Mouse (Mus musculus) embryonic stem cell, embryonic (primary cell): ENCODE measurements around the gene Ccdc107.

Experiments
- CTCF ChIA-PET, 4 experiments: fragments of 300-600 bp in 2 of 4; fragments of 350-600 bp in 2 of 4; sonication (Branson Sonifier 250); formaldehyde crosslinking; loops; one replicate each; lab custom pipeline; 2022; ENCODE audit warnings: inconsistent platforms in 2 of 4; lab: Charles Lee
- POLR2A ChIA-PET, 4 experiments: fragments of 300-600 bp in 2 of 4; fragments of 350-600 bp in 2 of 4; sonication (Branson Sonifier 250); formaldehyde crosslinking; loops; one replicate each; lab custom pipeline; 2022; ENCODE audit warnings: antibody characterized with exemption in 4 of 4, inconsistent platforms in 1 of 4; lab: Charles Lee

The Ccdc107 gene

DNA sequence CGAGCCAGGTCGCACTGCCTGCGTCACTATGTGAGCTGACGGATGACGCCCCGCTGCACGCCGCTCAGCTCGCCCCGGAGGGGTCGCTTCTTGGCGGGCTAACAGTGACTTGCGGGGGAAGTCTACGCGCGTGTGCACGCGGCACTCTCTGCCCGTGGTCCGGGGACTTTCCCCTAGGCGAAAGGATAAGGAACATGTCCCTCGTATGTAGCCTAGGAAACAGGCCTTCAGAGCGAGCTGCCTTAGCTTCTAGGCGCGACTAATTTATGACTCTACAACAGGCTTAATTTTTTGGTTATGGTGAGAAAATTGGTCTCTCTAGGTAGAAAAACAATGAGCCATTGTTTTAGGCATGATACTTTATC is at the start of gene Ccdc107:
TSS of gene Ccdc107 (plus strand) at position 80 of the 365 bp plus-strand sequence.
- ChIA-PET CTCF (interaction anchor here (0.5 to 2.3 kb wide), 14 partner anchors 13 to 488 kb away, joined by 3 to 13 read pairs (median 3); partner anchors contain the start of genes Gba2 (in 1 of the 4) and Rgp1 (in 1 of the 4)), POLR2A (interaction anchor here in 3 of 4 experiments (0.5 to 2.5 kb wide), 34 partner anchors 9 to 492 kb away, joined by 3 to 12 read pairs (median 4); partner anchors contain the start of genes Creb3 (in 3 of the 3), Tln1 (in 3 of the 3), Vcp (in 2 of the 3) and Gba2 (in 1 of the 3))

DNA sequence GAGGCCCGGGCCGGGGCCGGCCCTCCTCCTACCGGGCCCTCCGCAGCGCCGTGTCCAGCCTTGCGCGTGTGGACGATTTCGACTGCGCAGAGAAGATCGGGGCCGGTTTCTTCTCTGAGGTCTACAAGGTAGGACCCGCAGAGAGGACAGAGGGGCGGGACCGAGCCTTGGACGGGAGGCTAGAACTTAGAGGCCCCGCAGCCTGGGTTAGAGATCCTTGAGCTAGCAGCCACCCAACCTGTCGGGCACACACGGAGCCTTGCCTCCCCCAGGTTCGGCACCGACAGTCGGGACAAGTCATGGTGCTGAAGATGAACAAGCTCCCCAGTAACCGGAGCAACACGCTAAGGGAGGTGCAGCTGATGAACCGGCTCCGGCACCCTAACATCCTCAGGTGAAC is 49.2 kb upstream of the Ccdc107 start:
- CTCF ChIA-PET: interaction anchor here (0.5 to 1.3 kb wide), 9 partner anchors 10 to 378 kb away, joined by 3 to 8 read pairs (median 4); no protein-coding TSS in a partner anchor
- POLR2A ChIA-PET: interaction anchor here in 3 of 4 experiments (0.6 to 1.4 kb wide), 21 partner anchors 8 to 443 kb away, joined by 3 to 9 read pairs (median 4); partner anchors contain the start of genes Ccdc107 (in 3 of the 3), Arhgef39 (in 1 of the 3), Cd72 (in 1 of the 3) and Creb3 (in 1 of the 3)

DNA sequence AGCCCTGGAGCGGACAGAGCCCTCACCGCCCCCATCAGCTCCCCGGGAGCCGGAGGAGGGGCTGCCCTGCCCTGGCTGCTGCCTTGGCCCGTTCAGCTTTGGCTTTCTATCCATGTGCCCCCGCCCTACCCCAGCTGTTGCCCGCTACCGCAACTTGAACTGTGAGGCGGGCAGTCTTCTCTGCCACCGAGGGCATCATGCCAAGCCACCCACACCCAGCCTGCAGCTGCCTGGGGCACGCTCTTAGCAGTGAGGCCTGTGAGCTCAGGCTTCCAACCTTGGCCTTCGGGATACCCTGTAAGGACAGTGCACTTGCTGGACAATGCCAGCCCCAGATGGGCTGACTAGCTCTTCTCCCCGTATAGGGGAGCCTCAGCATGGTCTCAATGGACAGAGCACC is 45.4 kb upstream of the Ccdc107 start:
- POLR2A ChIA-PET: interaction anchor here in 2 of 4 experiments (1.3 to 1.6 kb wide), 2 partner anchors 44 to 46 kb away, joined by 3 read pairs; no protein-coding TSS in a partner anchor
- CTCF ChIA-PET: interaction anchor here (0.6 to 1.6 kb wide), 7 partner anchors 10 to 81 kb away, joined by 3 to 8 read pairs (median 4); no protein-coding TSS in a partner anchor

- ChIA-PET CTCF (interaction anchor here in 3 of 4 experiments (0.5 to 1.6 kb wide), 3 partner anchors 16 to 394 kb away, joined by 3 to 8 read pairs (median 6); no protein-coding TSS in a partner anchor), POLR2A (interaction anchor here in 1 of 4 experiments (0.6 to 1.6 kb wide), 2 partner anchors 43 to 96 kb away, joined by 3 to 8 read pairs; no protein-coding TSS in a partner anchor)
Measured at GRCm38 (mm10) chr4:43448554-43448953, 44.1 kb upstream of the Ccdc107 start.

- ChIA-PET CTCF (interaction anchor here in 2 of 4 experiments (0.6 to 1.6 kb wide), 2 partner anchors 47 to 1133 kb away, joined by 3 read pairs; partner anchors contain the start of gene Arhgef39 (in 1 of the 2)), POLR2A (interaction anchor here in 2 of 4 experiments (0.6 to 1.3 kb wide), 4 partner anchors 9 to 29 kb away, joined by 3 to 4 read pairs (median 3); partner anchors contain the start of gene Tesk1 (in 1 of the 2))
Measured at GRCm38 (mm10) chr4:43452315-43452714, 40.4 kb upstream of the Ccdc107 start.

DNA sequence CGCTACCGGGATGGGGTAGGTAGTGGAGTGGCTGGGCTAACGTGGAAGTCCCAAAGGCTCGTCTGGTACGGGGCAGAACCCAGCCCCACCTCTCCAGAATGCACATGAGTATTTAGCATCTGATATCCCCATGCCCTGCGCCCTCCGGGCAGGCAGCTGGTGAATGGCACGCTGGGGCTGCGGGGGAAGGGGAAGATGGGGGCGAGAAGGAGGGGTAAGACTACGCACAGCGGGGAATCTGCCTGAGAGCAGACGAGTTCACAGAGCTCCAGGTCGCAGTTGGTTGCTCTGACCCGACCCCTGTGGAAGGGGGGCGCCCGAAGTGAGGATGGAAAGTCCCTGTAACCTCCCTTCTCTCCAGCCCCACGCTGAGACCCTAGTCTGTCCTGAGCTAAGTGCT is 39.3 kb upstream of the Ccdc107 start:
- CTCF ChIA-PET: interaction anchor here in 2 of 4 experiments (0.6 to 1.5 kb wide), 6 partner anchors 10 to 121 kb away, joined by 3 to 4 read pairs (median 3); no protein-coding TSS in a partner anchor
- POLR2A ChIA-PET: interaction anchor here in 3 of 4 experiments (0.9 to 1.4 kb wide), 4 partner anchors 8 to 16 kb away, joined by 3 read pairs; no protein-coding TSS in a partner anchor

GRCm38 (mm10) chr4:43454041-43454836 is 38.5 kb upstream of the Ccdc107 start, which contains the start of gene Cd72:
Cd72 (minus strand) TSS chr4:43454628.
- ChIA-PET CTCF (interaction anchor here in 3 of 4 experiments (0.5 to 1.5 kb wide), 11 partner anchors 22 to 1953 kb away, joined by 3 to 7 read pairs (median 3); no protein-coding TSS in a partner anchor), POLR2A (interaction anchor here in 3 of 4 experiments (0.7 to 1.5 kb wide), 8 partner anchors 9 to 45 kb away, joined by 3 read pairs; partner anchors contain the start of gene Arhgef39 (in 1 of the 3))

- CTCF ChIA-PET: interaction anchor here (0.5 to 1.1 kb wide), 9 partner anchors 10 to 1518 kb away, joined by 3 to 7 read pairs (median 4); no protein-coding TSS in a partner anchor
- POLR2A ChIA-PET: interaction anchor here in 2 of 4 experiments (0.6 to 1.5 kb wide), 4 partner anchors 11 to 224 kb away, joined by 3 read pairs; partner anchors contain the start of gene Arhgef39 (in 1 of the 2)
Measured at GRCm38 (mm10) chr4:43456470-43456869, 36.2 kb upstream of the Ccdc107 start.

- ChIA-PET POLR2A (interaction anchor here in 3 of 4 experiments (0.8 to 1.5 kb wide), 6 partner anchors 10 to 42 kb away, joined by 3 read pairs; partner anchors contain the start of genes Arhgef39 (in 1 of the 3) and Ccdc107 (in 1 of the 3)), CTCF (interaction anchor here (0.6 to 3.0 kb wide), 6 partner anchors 10 to 71 kb away, joined by 3 to 15 read pairs (median 4); no protein-coding TSS in a partner anchor)
Measured at GRCm38 (mm10) chr4:43457124-43457523, 35.6 kb upstream of the Ccdc107 start.

- ChIA-PET CTCF (interaction anchor here in 1 of 4 experiments (0.6 kb wide), 1 partner anchor 536 kb away, joined by 3 read pairs; no protein-coding TSS in a partner anchor), POLR2A (no interaction called here)
Measured at GRCm38 (mm10) chr4:43463102-43463501, 29.6 kb upstream of the Ccdc107 start.

DNA sequence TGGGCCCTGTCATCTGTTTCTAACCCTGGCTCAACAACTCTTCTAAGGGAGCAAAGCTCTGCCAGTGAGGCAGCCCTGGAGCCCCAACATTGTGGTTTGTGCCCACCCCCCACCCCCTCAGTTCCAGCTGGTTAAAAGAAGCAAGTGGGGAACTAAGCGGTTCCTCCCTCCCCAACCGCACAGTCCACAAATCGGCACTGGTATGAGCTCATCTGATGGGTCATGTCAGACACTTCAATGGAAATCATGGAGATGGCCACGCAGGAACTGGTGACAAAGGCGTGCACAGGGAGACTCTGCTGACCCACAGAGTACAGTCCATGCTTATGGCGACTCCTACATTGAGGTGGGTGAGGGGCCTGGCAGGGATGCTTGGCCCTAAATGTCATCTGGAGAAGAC is 26.8 kb upstream of the Ccdc107 start:
- ChIA-PET CTCF (interaction anchor here in 1 of 4 experiments (0.6 kb wide), 1 partner anchor 266 kb away, joined by 3 read pairs; no protein-coding TSS in a partner anchor), POLR2A (no interaction called here)

DNA sequence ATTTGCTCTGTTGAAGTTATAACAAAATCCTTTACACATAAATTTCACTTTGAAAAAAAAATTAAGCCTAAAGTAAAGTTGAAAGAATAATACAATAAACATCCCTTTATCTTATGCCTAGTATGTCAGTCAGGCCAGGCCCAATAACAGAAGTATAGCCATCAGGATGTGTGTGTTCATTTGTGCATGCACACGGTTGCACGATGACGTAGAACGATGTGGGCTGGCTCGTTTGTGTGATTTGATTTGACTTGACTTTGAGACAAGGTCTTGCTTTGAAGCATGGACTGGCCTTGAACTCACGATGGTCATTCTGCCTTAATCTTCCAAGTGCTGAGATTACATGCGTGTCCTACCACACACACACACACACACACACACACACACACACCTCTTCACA is 25.8 kb upstream of the Ccdc107 start:
- ChIA-PET CTCF (interaction anchor here in 1 of 4 experiments (0.6 to 1.0 kb wide), 2 partner anchors 61 to 215 kb away, joined by 3 to 4 read pairs; no protein-coding TSS in a partner anchor), POLR2A (interaction anchor here in 2 of 4 experiments (0.6 to 1.1 kb wide), 4 partner anchors 10 to 760 kb away, joined by 3 read pairs; no protein-coding TSS in a partner anchor)

DNA sequence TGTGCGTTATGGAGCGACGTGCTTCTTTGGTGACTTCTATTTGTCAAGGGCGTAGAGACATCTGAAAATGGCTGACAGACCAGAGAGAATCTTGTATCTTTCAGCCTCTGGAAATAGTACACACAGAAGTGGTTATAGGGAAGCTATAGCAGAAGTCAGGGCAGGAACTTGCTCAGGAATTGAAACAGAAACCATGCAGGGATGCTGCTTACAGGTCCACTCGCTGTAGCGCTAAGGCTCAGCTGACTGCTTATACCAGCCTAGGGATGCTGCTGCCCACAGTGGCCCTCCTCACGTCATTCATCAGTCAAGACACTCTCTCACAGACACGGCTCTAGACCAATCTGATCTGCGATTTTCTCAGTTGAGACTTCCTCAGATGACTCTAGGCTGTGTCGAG is 22.4 kb upstream of the Ccdc107 start:
- CTCF ChIA-PET: interaction anchor here in 3 of 4 experiments (0.6 to 1.9 kb wide), 7 partner anchors 9 to 424 kb away, joined by 3 to 4 read pairs (median 4); no protein-coding TSS in a partner anchor
- POLR2A ChIA-PET: interaction anchor here in 2 of 4 experiments (0.5 to 1.4 kb wide), 5 partner anchors 9 to 26 kb away, joined by 3 to 4 read pairs (median 3); no protein-coding TSS in a partner anchor

DNA sequence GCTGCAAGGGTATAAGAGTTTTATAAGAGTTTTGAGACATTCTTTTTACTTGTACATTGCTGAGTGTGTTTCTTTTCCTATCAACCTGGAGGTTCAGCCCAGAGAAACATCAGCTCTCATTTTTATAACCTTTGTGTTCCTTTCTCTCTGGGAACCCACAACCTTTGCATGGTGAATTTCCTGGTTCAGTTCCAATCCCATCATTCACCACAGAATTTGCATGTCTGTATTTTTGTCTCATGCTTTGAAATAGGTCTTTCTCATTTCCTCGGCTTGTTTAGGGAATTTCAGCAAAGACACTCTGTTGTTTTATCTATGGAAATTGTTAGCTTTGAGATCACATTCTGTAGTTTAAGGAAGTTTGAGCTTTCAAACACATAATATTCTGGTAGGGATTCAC is 19.1 kb upstream of the Ccdc107 start:
- ChIA-PET POLR2A (interaction anchor here in 1 of 4 experiments (1.0 to 1.2 kb wide), 2 partner anchors 10 to 18 kb away, joined by 3 to 4 read pairs; partner anchors contain the start of gene Sit1), CTCF (interaction anchor here in 1 of 4 experiments (0.9 kb wide), 1 partner anchor 42 kb away, joined by 3 read pairs; no protein-coding TSS in a partner anchor)

DNA sequence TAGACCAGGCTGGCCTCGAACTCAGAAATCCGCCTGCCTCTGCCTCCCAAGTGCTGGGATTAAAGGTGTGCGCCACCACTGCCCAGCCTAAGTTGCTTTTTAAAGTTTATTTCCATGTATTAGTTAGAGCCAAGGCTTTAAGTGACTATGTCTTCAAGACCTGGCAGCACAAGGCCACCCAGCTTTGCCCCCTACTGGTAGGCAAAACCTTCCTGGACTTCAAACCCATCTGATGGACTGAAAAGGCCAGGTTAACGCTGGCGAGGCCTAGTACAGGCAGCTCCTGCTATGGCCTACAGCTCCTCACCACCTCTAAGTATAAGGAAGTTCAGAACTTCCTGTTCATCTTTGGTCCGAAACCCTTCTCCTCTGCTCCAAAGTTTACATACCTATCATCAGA is 16.1 kb upstream of the Ccdc107 start:
- CTCF ChIA-PET: interaction anchor here (0.5 to 1.7 kb wide), 10 partner anchors 19 to 424 kb away, joined by 3 to 7 read pairs (median 4); partner anchors contain the start of gene Arhgef39 (in 1 of the 4)
- POLR2A ChIA-PET: interaction anchor here in 3 of 4 experiments (0.6 to 1.2 kb wide), 9 partner anchors 16 to 219 kb away, joined by 3 to 10 read pairs (median 3); partner anchors contain the start of genes Arhgef39 (in 2 of the 3), Car9 (in 1 of the 3), Ccdc107 (in 1 of the 3) and Creb3 (in 1 of the 3)

GRCm38 (mm10) chr4:43477857-43478533 is 14.7 kb upstream of the Ccdc107 start:
- CTCF ChIA-PET: interaction anchor here (0.5 to 3.2 kb wide), 20 partner anchors 8 to 431 kb away, joined by 3 to 23 read pairs (median 8); partner anchors contain the start of genes Ccdc107 (in 2 of the 4), Arhgef39 (in 1 of the 4), Creb3 (in 1 of the 4) and Fam214b (in 1 of the 4)
- POLR2A ChIA-PET: interaction anchor here in 3 of 4 experiments (0.6 to 1.5 kb wide), 9 partner anchors 16 to 477 kb away, joined by 3 to 8 read pairs (median 3); partner anchors contain the start of genes Creb3 (in 2 of the 3), Tln1 (in 2 of the 3), Arhgef39 (in 1 of the 3) and Fam166b (in 1 of the 3)
